Mouse (Mus musculus) spleen, adult 2 months (tissue): Measurements from ENCODE around the gene Med11. TPM values are rescaled to one million over a fixed set of nuclear protein-coding genes. Genes with fewer than 3 reads are reported as not detected.
"Not testable (repeated sequence)": the region's sequence is repeated elsewhere in the genome, so short reads cannot be mapped to it uniquely, and the experiment has no call there.

ENCODE experiments used
- DNase-seq, 2 experiments: peaks; one replicate each; pipeline versions ENCODE4 v3.0.0 to v3.0.0-alpha.2; 2012 to 2021; ENCODE audit warnings: low spot score in 2 of 2, low read depth in 1 of 2
- H3K27ac ChIP-seq: fragments of 200-500 bp; 2 replicates; pipeline ENCODE4 v1.5.1; 2012; ENCODE audit warnings: low read length, inconsistent platforms; ENCODE audit not compliant: insufficient read depth
- H3K27me3 ChIP-seq: fragments of 200-500 bp; 2 replicates; pipeline ENCODE4 v1.6.1; 2012; ENCODE audit warnings: mild to moderate bottlenecking, moderate library complexity, low read length, inconsistent platforms; ENCODE audit not compliant: control insufficient read depth, insufficient read depth
- H3K36me3 ChIP-seq: fragments of 200-500 bp; 2 replicates; pipeline ENCODE4 v1.6.1; 2012; ENCODE audit warnings: mild to moderate bottlenecking, low read length, inconsistent platforms; ENCODE audit not compliant: control insufficient read depth, insufficient read depth
- H3K4me1 ChIP-seq: fragments of 200-500 bp; 2 replicates; pipeline ENCODE4 v1.6.1; 2011; ENCODE audit warnings: inconsistent platforms; ENCODE audit not compliant: control insufficient read depth, insufficient read depth, insufficient read length
- H3K4me3 ChIP-seq: fragments of 200-500 bp; 2 replicates; pipeline ENCODE4 v1.5.1; 2011; ENCODE audit warnings: mild to moderate bottlenecking, inconsistent platforms; ENCODE audit not compliant: insufficient read depth, insufficient read length; ENCODE audit errors: extremely low read depth
- CTCF ChIP-seq: fragments of 200-500 bp; IDR thresholded peaks from 2 replicates; pipeline ENCODE4 v1.5.1; 2011; ENCODE audit warnings: mild to moderate bottlenecking, inconsistent platforms; ENCODE audit not compliant: insufficient read depth, insufficient read length, insufficient replicate concordance; ENCODE audit errors: extremely low read depth
- POLR2A ChIP-seq: fragments of 200-500 bp; IDR thresholded peaks from 2 replicates; pipeline ENCODE4 v1.6.1; 2011; ENCODE audit warnings: low read depth, low read length, inconsistent platforms
- WGBS: fragments of 180-500 bp; shearing (Covaris S2); methylation state at CpG from one replicate; pipeline ENCODE4 v1.1.7; 2018; 5-methylcytosine and 5-hydroxymethylcytosine counted together
- polyA plus RNA-seq: library from polyadenylated mRNA; depleted of rRNA; stranded (reverse); fragments of >200 nt; gene quantifications from 2 replicates; pipeline ENCODE4 v1.2.3, GENCODE M21; 2012

Med11 gene
- polyA plus RNA-seq, 1 experiment, result 24.6 TPM

- 11% methylated on average over 30 of the region's 30 CpGs for WGBS
- H3K27me3 ChIP-seq, result peaks cover 8% of the 10 kb centered on the region
- H3K27ac ChIP-seq, result peak within 1 kb of the TSS; percentile 70
These were observed 7.9 kb downstream of the Med11 start, which contains the start of gene Cxcl16 for GRCm38 (mm10) chr11:70459601-70460101. Cxcl16 (minus strand) TSS chr11:70459984.

DNA sequence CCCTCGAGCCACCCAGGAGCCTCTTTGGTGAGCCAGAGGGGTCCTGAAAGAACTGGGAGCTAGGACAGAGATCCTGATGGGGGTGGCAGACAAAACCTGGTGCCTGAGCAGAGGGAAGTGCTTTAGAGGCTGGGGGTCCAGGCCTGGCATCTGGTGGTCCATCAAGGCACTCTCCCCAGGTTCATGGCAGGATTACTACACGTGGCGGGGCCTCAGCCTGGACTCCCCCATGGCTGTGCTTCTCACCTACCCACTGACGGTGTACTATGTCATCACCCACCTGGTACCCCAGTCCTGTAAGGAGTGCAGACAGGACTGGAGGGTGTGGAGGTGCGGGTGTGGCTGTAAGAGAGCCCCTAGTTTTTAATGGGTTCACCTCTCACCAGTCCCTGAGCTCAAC, 12.3 kb downstream of the Med11 start:
- Histone ChIP-seq H3K4me1 (peaks cover 2% of the 10 kb centered on the region; the same call in 1 of the 2 replicates), H3K27ac (no peak overlapping the region), H3K36me3 (no peaks in the 10 kb centered on the region), H3K27me3 (peaks cover 8% of the 10 kb centered on the region), H3K4me3 (no peak overlapping the region)
- DNase-seq, result no peak
- 91% methylated on average over 5 of the region's 5 CpGs for WGBS
- TF ChIP-seq CTCF, result no peak

More at GRCm38 (mm10) chr11:70459601-70460101, 7.9 kb downstream of the Med11 start, which contains the start of gene Cxcl16:
- DNase-seq, result no peak
- Histone ChIP-seq H3K36me3 (no peaks in the 10 kb centered on the region), H3K4me3 (peak within 1 kb of the TSS; percentile 54), H3K4me1 (peaks cover 2% of the 10 kb centered on the region; the same call in 1 of the 2 replicates)
- TF ChIP-seq POLR2A (no peak), CTCF (no peak)

GRCm38 (mm10) chr11:70465211-70465610, 13.5 kb downstream of the Med11 start:
- TF ChIP-seq CTCF (no peak), POLR2A (no peak)
- Histone ChIP-seq H3K4me1 (no peaks in the 10 kb centered on the region), H3K4me3 (no peak overlapping the region), H3K27me3 (peaks cover 2% of the 10 kb centered on the region; the same call in 1 of the 2 replicates), H3K27ac (no peak overlapping the region), H3K36me3 (no peaks in the 10 kb centered on the region)
- WGBS, result 58% methylated on average over 16 of the region's 16 CpGs
- no peak for DNase-seq

DNA sequence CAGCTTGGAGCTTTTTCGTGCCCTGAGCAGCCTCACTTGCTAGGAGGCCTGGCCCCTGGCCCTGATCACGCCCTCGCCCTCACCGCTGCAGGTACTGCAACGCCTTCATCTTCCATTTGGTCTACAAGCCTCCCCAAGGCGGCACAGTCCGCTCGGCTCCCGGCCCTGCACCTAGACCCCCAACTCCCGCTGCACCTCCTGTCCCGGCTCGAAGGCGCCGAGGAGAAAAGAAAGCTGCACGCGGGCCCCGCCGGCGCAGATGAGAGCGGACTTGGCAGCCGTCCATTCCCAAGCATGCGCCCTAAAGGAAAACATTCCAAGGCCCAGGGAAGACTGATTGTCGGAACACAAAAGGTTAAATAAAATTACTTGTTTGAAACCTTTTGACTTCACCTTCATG, 14.1 kb downstream of the Med11 start:
- DNase-seq, result no peak
- Histone ChIP-seq H3K27me3 (no peaks in the 10 kb centered on the region), H3K36me3 (no peaks in the 10 kb centered on the region), H3K27ac (no peak overlapping the region), H3K4me1 (no peaks in the 10 kb centered on the region), H3K4me3 (no peak overlapping the region)
- no peak for TF ChIP-seq CTCF
- no peak for TF ChIP-seq POLR2A
- WGBS, result 74% methylated on average over 23 of the region's 23 CpGs

DNA sequence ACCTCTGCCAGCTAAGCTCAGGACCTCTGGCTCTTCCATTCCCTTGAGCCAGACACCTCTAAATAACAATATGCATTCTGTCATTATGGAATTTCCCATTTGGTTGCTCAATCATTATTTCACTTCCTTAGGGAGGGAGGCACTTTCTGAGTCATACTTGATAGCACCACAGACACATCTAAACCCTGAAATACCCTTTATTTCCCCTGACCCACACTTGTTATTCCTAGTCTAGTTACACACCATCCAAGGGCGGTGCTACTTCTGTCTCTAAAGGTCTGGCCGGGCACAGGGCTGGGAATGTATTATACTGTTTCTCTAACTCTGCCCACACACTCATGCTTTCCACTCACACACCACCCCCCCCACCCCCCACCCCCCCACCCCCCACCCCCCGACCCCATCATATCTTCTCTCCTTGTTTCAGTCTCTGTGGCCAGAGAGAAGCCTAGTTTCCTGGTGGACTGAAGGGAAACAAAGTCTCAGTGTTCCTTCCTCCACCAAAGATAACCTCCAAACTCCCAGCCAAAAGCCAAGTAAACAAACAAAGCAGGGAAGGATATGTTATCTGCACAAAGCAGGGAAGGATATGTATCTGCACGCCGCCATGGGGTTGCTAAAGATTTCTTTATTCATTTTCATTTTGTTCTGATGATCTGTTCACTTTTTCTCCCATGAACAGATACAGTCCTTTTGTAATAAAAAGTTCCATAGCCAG, 16.3 kb downstream of the Med11 start:
- 0 out of 2 replicates have a peak overlapping the region, but pooled peaks have one; percentile 23 for H3K27ac ChIP-seq
- WGBS, result 66% methylated on average over 5 of the region's 5 CpGs
- H3K4me3 ChIP-seq, result no peak overlapping the region
- H3K27me3 ChIP-seq, result no peaks in the 10 kb centered on the region
- TF ChIP-seq CTCF (no peak), POLR2A (no peak)
- no peaks in the 10 kb centered on the region for H3K36me3 ChIP-seq
- no peaks in the 10 kb centered on the region for H3K4me1 ChIP-seq
- no peak for DNase-seq

GRCm38 (mm10) chr11:70469764-70470163, 18.0 kb downstream of the Med11 start:
- Histone ChIP-seq H3K4me1 (no peaks in the 10 kb centered on the region), H3K27ac (no peak overlapping the region), H3K36me3 (no peaks in the 10 kb centered on the region), H3K27me3 (no peaks in the 10 kb centered on the region; the same call in none of the 2 replicates), H3K4me3 (no peak overlapping the region)
- TF ChIP-seq POLR2A, result no peak
- no peak for TF ChIP-seq CTCF
- no peak for DNase-seq
- WGBS, result 85% methylated on average over 3 of the region's 3 CpGs

- Histone ChIP-seq H3K4me3 (no peak overlapping the region), H3K4me1 (no peaks in the 10 kb centered on the region), H3K36me3 (no peaks in the 10 kb centered on the region), H3K27ac (no peak overlapping the region), H3K27me3 (no peaks in the 10 kb centered on the region; the same call in none of the 2 replicates)
- DNase-seq, result no peak
- TF ChIP-seq POLR2A (no peak), CTCF (no peak)
These were observed 21.0 kb downstream of the Med11 start for GRCm38 (mm10) chr11:70472716-70473115.

GRCm38 (mm10) chr11:70473291-70473690, 21.6 kb downstream of the Med11 start:
- not testable (repeated sequence) for DNase-seq, H3K4me1 ChIP-seq, H3K4me3 ChIP-seq, H3K27me3 ChIP-seq, H3K36me3 ChIP-seq
- H3K27ac ChIP-seq, result peak overlapping the region; percentile 40
- WGBS, result 83% methylated on average over 5 of the region's 5 CpGs
